Mouse (Mus musculus): ENCODE measurements around the gene Garnl3. TPM values are rescaled to one million over a fixed set of nuclear protein-coding genes. Genes with fewer than 3 reads are reported as not detected.

The Garnl3 gene
- total RNA-seq, 2 experiments from 2014 or later, result not detected

- peak; percentile 64 for ATAC-seq (replicated peaks; ENCODE audit: poor library complexity, severe bottlenecking)
These were observed 171.2 kb downstream of the Garnl3 start for GRCm38 (mm10) chr2:32960273-32960672.

- no peak for ATAC-seq (replicated peaks; ENCODE audit: poor library complexity, severe bottlenecking)
These were observed 174.1 kb downstream of the Garnl3 start for GRCm38 (mm10) chr2:32957344-32957743.

DNA sequence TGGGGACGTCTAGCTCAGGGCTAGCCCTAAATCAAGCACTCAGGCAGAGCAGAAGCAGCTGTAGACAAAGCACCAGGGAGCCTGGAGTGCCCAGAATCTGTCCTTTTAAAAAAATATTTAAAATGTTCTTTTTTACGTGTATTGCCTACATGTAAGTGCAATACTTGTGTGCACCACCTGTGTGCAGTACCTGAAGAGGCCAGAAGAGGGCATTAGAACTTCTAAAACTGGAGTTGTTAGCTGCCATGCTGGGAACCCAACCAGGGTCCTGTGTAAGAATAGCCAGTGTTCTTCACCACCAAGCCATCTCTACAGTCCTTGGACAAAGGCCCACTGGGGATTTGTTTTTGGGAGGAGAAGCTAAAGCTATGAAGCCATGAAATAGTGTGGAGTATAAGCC, 176.9 kb downstream of the Garnl3 start:
- ATAC-seq (replicated peaks; ENCODE audit: poor library complexity, severe bottlenecking), result no peak

DNA sequence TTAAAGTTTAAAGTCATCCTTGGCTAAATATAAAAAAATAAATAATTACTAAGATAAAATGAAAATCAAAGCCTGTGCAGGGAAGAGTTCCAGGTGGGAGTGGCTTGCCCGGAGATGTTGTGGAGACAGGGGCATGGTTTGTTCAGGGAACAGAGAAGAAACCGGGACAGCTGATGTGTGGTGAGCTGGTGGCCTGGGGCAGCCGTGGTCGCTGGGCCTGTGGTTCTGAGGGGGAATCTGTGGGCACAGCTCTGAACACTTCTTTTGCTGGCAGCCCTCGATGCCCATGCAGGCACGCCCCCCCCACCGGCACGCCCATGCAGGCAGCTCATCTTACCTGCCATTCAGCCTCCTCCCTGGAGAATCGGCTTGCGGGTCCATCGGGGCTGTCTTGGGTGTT, 184.0 kb downstream of the Garnl3 start:
- no peak for ATAC-seq (replicated peaks; ENCODE audit: poor library complexity, severe bottlenecking)

DNA sequence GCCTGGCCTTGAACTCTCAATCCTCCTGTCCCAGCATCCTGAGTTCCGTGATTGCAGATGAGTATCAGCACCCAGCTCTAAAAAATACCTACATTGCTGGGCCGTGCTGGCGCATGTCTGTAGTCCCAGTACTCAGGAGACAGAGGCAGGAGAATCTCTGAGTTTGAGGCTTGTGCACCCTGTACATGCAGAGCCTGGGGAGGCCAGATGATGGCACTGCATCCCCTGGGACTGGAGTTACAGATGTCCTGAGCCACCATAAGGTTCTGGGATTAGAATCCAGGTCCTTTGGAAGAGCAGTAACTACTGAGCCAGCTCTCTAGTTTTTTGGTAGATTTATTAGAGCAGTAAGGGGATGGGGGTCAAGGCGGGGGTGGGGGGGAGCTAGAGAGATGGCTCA, 191.0 kb downstream of the Garnl3 start:
- ATAC-seq (replicated peaks; ENCODE audit: poor library complexity, severe bottlenecking), result no peak

GRCm38 (mm10) chr2:32939418-32939817, 192.0 kb downstream of the Garnl3 start:
- peak; percentile 62 for ATAC-seq (replicated peaks; ENCODE audit: poor library complexity, severe bottlenecking)

DNA sequence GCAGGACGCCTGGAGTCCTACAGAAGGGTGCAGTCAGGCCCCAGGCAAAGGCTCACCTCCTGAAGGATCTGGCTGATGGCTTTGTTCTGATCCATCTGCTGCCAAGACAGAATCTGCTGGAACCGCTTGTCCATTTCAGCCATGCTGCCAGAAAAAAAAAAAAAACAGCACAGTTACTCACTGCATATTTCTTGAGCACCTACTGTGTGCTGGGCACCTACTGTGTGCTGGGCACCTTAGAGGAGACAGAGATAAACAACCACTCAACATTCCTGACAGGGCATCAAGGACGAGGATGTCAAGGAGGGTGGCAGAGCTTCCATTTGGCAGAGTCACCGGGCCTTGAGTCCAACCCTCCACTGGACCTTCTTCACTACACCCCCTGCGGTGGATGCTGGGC, 192.7 kb downstream of the Garnl3 start:
- no peak for ATAC-seq (replicated peaks; ENCODE audit: poor library complexity, severe bottlenecking)

Other genes with a start within 250 kb of the Garnl3 start
- 3,079 and 3,298 TPM in 2 replicates for gene Rpl12, start 170.1 kb downstream of the Garnl3 start, total RNA-seq (2014; fragmentation: Nextera tagmentation)
- 2,139 and 2,991 TPM in 2 replicates for gene Rpl12, start 170.1 kb downstream of the Garnl3 start, total RNA-seq (2017)
- gene Lrsam1, start 170.0 kb downstream of the Garnl3 start, total RNA-seq (2014; fragmentation: Nextera tagmentation), result 9.6 and 14.7 TPM in 2 replicates
- 2.8 and 3.2 TPM in 2 replicates for gene Lrsam1, start 170.0 kb downstream of the Garnl3 start, total RNA-seq (2017)
- gene Slc2a8, start 149.6 kb downstream of the Garnl3 start, total RNA-seq (2014; fragmentation: Nextera tagmentation), result 4.0 and 4.8 TPM in 2 replicates
- gene Slc2a8, start 149.6 kb downstream of the Garnl3 start, total RNA-seq (2017), result 3.7 and 5.8 TPM in 2 replicates
- 0.92 and 1.6 TPM in 2 replicates for gene Angptl2, start 84.4 kb upstream of the Garnl3 start, total RNA-seq (2014; fragmentation: Nextera tagmentation)
- 1.3 TPM in 2 replicates for gene Angptl2, start 84.4 kb upstream of the Garnl3 start, total RNA-seq (2017)
- gene Ralgps1, start 239.8 kb upstream of the Garnl3 start, total RNA-seq (2014; fragmentation: Nextera tagmentation), result 3.5 and 3.7 TPM in 2 replicates
- gene Ralgps1, start 239.8 kb upstream of the Garnl3 start, total RNA-seq (2017), result 0.15 and 0.60 TPM in 2 replicates